Mouse (Mus musculus) cerebellum, adult (tissue): ENCODE data around the gene E130208F15Rik.

Experiments
- ATAC-seq: cut with Nextera tagmentation; 2 replicates; pipeline ENCODE4 v1.9.2; 2017; ENCODE audit warnings: mild to moderate bottlenecking, moderate library complexity, mixed read lengths; ENCODE audit not compliant: insufficient number of reproducible peaks, low FRiP score, low TSS enrichment

Gene E130208F15Rik

DNA sequence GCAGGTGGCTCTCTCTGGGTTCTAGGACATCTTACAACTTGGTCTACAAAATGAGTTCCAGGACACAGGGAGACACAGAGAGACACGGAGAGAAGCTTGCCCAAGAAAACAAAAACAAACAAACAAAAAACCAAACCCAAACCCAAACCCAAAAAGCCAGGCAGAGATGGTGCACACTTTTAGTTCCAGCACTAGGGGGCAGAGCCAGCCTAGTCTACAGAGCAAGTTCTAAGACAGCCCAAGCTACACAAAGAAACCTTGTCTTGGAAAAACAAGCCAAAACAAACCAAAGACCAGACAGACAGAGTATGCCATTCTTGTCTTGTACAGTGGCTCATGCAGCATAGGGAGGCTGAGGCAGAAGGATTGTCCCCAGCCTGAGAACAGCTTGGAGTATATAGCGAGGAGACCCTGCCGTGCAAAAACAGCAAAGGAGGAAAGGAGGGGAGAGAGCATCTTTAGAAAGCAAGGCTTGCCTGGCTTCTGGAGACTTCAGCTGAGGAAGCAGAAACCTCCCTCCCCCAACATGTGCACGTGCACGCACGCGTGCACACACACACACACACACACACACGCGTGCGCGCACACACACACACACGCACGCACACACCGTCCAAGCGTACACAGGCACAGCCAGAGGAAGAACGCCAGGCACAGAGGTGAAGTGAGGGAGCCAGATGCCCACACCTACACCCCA is 15.3 kb upstream of the E130208F15Rik start:
- ATAC-seq: no peak

- peak; percentile 98 for ATAC-seq
Observed at GRCm38 (mm10) chr7:30308076-30309005, 13.2 kb upstream of the E130208F15Rik start, which contains the start of gene Alkbh6. TSS of gene Alkbh6 (plus strand) at chr7:30308717.

GRCm38 (mm10) chr7:30309395-30310129 is 12.0 kb upstream of the E130208F15Rik start:
- ATAC-seq: no peak

DNA sequence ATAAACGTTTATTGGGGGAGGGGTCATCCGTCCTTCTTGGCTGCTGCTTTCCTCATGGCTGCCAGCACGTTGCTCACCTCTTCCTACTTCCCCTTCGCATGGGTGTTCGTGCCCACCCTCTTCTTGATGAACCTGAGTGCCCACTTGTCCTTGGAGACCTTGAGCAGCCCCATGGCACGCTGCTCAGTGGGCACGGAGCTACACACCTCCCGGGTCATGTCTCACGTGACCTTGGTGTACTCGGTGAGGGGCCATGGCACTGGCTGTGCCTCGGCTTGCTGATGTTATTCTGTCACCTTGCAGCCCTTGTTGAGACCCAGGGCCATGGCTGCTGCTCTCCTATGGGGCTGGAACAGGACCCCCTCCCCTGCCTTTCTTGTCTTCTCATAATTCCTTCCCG is 11.4 kb upstream of the E130208F15Rik start:
- ATAC-seq: no peak

- no peak for ATAC-seq
Observed at GRCm38 (mm10) chr7:30313666-30314320, 7.7 kb upstream of the E130208F15Rik start.

DNA sequence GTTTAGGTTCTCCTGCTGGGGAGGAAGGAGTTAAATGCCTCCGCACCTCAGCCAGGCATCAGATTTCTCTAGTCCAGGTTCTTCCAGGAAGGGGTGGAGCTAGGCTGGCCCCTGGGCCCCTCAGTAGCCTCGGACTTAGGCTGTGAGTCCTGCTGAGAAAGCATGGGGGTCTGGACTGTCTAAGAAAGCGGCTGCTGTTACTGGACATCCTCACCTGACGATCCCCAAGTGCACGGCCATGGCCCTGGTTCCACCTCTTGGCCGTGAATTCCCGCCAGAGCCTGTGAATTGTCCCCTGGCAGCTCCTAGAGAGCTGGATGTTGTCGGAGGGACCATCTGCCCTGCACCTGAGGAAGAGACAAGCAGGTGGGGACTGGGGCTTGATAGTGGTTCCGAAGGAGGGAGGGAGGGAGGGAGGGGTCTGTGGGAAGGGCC is 6.8 kb upstream of the E130208F15Rik start, which contains the start of gene Syne4:
Syne4 (plus strand) TSS at position 87 of the 435 bp plus-strand sequence.
- no peak for ATAC-seq

GRCm38 (mm10) chr7:30315559-30316529 is 5.7 kb upstream of the E130208F15Rik start:
- no peak for ATAC-seq

DNA sequence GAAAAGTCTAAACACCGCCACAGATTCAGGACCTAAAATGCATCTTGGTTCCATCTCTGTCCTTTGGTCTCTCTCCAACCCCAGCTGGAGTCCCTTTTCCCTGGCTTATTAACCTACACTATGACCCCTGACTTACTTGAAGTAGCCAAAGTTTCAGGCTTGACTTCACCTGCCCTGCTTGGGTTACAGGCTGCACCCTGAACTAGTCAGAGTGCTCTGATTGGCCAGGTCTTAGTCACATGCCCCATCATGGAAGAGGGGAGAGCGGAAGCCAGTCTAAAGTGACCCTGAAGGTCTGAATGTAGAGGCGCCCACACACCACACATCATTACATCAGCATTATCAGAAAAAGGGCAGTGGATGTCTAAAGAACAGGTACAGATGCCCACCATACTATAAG is 3.4 kb upstream of the E130208F15Rik start:
- no peak for ATAC-seq

- no peak for ATAC-seq
Observed at GRCm38 (mm10) chr7:30320946-30321345, 594 bp upstream of the E130208F15Rik start.

GRCm38 (mm10) chr7:30322285-30322667 is 736 bp downstream of the E130208F15Rik start:
- peak; percentile 83 for ATAC-seq

DNA sequence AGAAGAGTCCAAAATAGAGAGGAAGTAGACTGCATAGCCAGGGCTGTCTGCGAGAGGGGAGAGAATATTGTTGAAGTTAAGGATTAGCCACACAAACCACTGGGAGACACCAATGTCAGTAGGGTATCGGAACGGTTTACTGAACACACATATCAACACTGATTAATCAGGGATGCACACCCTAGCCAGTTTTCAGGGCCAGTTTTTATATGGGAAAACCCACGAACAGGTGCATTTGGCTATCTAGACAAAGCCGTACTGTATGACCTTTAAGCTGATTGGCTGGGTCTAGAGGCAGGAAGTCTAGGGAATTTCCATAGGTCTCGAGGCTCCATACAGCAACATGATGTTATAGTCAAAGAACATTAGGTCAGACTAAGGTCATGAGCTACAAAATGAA is 1.3 kb downstream of the E130208F15Rik start:
- ATAC-seq: no peak

- ATAC-seq: no peak
Observed at GRCm38 (mm10) chr7:30323795-30324194, 2.3 kb downstream of the E130208F15Rik start, which contains the start of gene Sdhaf1. TSS of gene Sdhaf1 (minus strand) at chr7:30323895.

- ATAC-seq: no peak
Observed at GRCm38 (mm10) chr7:30324300-30324944, 2.9 kb downstream of the E130208F15Rik start.

GRCm38 (mm10) chr7:30325364-30325763 is 3.8 kb downstream of the E130208F15Rik start:
- no peak for ATAC-seq

DNA sequence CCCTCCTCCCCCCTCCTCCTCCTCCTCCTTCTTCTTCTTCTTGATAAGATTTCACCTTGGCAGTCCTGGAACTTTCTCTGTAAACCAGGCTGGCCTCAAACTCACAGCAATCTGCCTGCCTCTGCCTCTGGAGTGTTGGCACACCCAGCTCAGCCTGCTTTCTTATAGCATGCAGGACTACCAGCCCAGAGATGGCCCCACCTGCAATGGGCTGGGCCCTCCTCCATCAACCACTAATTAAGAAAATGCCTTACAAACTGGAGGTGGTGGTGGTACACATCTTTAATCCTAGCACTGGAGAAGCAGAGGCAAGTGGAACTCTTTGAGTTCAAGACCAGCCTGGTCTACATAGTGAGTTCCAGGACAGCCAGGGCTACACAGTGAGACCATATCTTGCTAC is 4.9 kb downstream of the E130208F15Rik start:
- no peak for ATAC-seq

DNA sequence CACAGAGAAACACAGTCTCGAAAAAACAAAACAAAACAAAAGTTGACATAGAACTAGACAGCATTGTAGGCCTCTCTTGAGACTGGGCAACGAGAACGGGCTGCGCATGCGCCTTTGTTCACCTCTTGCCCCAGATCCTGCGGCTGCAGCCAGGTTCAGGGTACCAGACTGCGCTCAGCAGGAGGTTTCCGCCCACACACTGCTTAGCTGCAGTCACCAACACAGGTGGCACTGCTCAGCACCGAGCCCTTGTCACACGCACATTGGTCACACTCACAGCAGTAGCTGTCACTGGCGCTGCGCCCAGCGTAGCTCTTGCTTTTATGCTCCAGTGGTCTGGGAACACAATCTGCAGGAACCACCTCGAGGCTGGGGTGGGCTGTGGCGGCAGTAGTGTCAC is 5.6 kb downstream of the E130208F15Rik start:
- ATAC-seq: peak; percentile 56; the same call in 1 of the 2 replicates

DNA sequence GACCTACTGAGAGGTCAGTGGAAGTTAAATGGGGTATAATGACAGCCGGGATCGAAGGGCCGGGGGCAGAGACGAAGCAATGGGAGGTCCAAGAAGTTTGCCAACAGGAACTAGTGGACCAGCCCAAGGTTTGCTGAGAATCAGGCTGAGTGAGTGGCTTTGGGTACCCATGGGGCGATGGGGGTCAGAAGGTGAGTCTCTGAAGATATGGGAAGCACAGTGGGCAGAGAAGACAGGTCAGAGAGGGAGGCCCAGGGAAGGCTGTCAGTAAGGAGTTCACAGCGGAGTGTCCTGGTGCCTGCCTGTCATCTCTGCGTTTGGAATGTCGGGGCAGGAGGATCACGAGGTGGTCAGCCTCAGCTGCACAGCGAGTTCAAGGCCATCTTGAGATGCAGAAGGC is 6.8 kb downstream of the E130208F15Rik start:
- ATAC-seq: no peak

DNA sequence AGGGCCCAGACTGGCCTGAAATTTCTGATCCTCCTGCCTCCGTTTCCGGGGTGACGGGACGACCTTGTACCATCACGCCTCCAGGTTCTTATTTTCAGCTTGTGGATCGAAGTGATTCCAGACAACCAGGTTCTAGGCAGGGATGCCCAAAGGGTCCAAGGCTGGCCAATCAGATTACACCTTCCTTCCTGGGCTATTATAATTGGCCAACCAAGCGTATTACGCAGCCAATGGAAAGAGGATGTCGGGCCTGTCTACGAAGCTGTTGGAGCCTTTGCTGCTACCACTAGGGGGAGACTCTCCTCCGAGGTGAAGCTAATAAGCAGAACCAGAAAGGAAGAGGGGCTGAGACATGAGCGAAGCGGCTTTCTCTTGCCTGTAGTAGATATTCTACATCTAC is 10.3 kb downstream of the E130208F15Rik start:
- ATAC-seq: peak; percentile 85
